Mouse (Mus musculus) hindbrain, embryonic 13.5 days (tissue): ENCODE data around the gene Ptpn18. TPM values are rescaled to one million over a fixed set of nuclear protein-coding genes. Genes with fewer than 3 reads are reported as not detected.

ENCODE experiments used
- microRNA-seq: library from miRNA; unstranded; fragments of <30 nt; microRNA quantifications from one replicate; pipeline ENCODE4, GENCODE M21; 2016
- polyA plus RNA-seq: library from polyadenylated mRNA; unstranded; fragments of >200 nt; fragmentation: Nextera tagmentation; extraction: Ambion mirVana; gene quantifications from 2 replicates; pipeline ENCODE4 v1.2.1, GENCODE M21; 2015

Ptpn18 gene
- polyA plus RNA-seq, 1 experiment from 2014 or later, result 8.2 TPM

Small RNAs within 50 kb of the gene (microRNA-seq; reads per million reads assigned to microRNA genes)
- gene Mir5103, result 2.1 reads per million

Other genes with a start within 250 kb of the Ptpn18 start
- gene Ccdc115, start 20.1 kb upstream of the Ptpn18 start, polyA plus RNA-seq, result 68.9 and 69.4 TPM in 2 replicates
- 59.8 and 61.5 TPM in 2 replicates for gene Imp4, start 19.9 kb upstream of the Ptpn18 start, polyA plus RNA-seq
- not detected in 2 replicates for gene Prss39, start 38.6 kb downstream of the Ptpn18 start, polyA plus RNA-seq
- gene Cfc1, start 75.9 kb downstream of the Ptpn18 start, polyA plus RNA-seq, result not detected in 2 replicates
- gene Prss40, start 101.2 kb downstream of the Ptpn18 start, polyA plus RNA-seq, result 0.17 TPM in 1 of 2 replicates, not detected in the other
- gene Amer3, start 119.9 kb downstream of the Ptpn18 start, polyA plus RNA-seq, result 22.3 and 25.4 TPM in 2 replicates